Mouse (Mus musculus): ENCODE measurements around the gene Klf4.

- no peak for TF ChIP-seq CTCF (IDR thresholded peaks at IDR 0.05; ENCODE audit: borderline replicate concordance, insufficient read depth, low read depth, low read length)
- TF ChIP-seq POLR2A (IDR thresholded peaks at IDR 0.05; ENCODE audit: borderline replicate concordance, insufficient read depth, low read length): no peak
These were observed 32.1 kb upstream of the Klf4 start for GRCm38 (mm10) chr4:55564317-55564716.
